Mouse (Mus musculus): Measurements from ENCODE around the gene Ly9.
A peak's percentile ranks its signal among the peaks of the same experiment; 100 is the strongest.

Gene Ly9

DNA sequence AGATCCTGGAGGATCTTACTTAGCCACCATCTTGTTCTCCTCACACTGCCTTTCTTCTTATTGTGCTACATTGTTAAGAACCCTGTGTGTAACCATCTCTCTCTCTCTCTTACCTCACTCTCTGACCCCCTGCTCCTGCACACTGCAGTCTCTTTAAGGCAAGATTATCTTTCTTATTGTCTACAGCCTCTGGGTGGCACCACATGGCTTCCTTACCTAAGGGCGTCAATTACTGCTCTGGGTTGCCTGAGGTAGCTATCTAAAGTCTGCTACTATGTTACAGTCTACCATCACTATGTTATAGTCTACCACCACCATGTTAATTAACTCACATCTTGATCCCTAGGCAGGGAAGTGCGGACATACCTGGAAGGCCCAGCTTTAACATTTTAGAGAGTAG is 38.8 kb downstream of the Ly9 start:
- DNase-seq: no peak

DNA sequence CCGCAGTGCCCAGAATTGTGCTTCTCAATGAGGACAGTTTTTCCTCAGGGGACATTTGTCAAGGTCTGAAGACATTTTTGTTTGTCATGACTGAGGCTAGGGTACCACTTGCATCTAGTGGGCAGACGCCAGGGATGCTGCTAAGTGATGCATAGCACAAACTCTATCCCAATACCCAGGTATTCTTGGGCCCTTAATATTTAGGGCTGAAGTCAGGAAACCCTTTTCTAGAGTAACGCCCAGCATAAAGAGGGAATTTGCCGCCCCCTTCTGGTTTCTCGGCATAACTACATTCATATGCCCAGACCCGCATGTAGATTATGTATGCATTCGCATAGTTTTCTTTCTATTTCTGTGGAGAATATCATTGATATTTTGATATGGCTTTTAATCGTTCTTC is 40.4 kb downstream of the Ly9 start:
- peak; percentile 6 for DNase-seq

DNA sequence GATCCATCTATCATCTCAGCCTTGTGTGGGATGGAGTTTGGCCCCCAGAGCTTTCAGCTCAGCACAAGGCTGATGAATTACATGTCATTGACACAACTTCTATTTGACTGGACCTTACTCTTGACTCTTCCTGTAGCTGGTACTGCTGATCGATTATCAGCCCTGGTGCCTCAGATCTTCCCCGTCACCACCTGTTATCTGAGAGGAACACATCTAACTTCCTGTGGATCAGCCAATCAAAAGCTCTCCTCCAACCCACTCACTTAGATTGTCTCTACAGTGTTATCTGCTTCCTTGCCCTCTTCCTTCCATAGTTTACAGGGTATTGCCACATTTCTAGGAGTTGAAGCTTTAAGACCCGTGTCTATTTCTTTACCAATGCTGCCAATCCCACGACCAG is 41.3 kb downstream of the Ly9 start:
- no peak for DNase-seq

DNA sequence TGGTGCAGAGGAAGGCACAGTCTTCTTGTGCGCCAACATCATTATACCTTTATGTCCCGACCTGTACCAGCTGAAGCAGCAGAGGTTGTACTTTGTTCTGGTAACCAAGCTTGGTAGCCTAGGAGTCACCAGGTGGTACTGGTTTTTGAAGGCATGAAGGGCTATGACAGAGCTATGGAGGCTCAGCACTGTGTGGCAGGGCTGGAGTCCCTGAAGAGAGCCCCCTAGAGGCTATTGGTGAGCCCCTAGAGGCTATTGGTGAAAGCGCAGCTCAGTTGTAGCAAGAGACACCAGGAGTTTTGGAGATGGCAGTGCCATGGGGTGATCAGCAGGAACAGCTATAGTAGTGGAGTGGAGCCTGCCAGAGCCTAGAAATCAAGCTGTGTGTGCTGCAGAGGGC is 43.0 kb downstream of the Ly9 start:
- DNase-seq: no peak

DNA sequence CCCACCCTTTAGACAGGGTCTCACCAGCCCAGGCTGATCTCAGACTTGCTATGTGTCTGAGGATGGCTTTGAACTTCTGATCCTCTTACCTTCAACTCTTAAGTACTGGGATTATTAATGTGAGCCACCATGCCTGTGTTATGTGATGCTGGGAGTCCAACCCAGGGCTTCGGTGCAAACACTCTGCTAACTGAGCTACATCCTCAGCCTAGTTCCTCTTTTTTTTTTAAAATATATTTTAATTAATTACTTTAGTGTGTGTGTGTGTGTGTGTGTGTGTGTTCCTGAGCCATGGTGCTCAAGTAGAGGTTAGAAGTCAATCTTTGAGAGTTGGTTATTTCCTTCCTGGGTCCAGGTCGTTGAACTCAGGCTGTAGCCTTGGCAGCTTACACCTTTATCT is 44.2 kb downstream of the Ly9 start:
- DNase-seq: no peak

DNA sequence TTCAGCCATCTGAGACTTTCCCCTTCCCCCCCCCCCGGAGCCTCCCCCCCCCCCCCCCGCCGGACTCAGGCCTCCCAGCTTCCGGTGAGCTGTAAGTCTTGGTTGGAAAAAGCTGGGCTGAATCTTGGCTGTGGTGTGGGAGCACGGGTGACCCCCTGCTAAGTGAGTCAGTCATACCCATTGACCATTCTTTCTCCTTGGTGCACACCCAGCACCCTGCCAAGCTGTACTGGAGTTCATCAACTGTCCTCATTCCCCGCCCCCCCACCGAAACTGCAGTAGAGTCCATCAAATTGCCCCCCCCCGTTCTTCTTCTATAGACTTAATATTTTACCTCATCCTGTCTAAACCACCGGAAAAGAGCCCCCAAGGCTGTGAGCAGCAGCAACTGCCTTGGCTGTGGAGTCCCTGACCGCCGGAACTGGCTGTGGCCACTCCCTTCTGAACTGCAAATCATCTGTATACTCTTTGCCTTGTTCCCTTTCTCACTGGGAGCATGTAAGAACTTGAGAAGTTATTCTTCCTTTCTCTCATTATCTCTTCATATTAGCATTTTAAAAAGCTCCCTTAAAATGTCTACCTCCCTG is 45.5 kb downstream of the Ly9 start:
- DNase-seq: no peak

DNA sequence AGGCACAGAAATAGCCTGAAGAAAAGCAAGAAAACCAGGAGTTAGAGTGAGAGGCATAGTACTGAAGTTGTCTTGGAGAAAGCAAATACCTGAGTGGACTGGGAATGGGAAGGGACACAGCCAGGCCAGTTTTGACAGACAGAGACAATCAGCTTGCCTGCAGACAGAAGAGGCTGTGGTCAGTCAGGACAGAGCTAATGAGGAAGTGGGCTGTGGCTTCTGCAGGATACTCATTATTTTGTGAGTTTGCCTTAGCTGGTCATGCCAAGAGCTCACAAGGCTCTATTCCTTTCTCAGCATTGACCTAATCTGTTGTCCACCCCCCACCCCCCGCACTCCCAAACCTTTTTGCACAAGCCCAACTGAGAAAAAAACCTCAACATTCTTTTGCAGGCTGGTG is 46.0 kb downstream of the Ly9 start:
- DNase-seq: no peak

DNA sequence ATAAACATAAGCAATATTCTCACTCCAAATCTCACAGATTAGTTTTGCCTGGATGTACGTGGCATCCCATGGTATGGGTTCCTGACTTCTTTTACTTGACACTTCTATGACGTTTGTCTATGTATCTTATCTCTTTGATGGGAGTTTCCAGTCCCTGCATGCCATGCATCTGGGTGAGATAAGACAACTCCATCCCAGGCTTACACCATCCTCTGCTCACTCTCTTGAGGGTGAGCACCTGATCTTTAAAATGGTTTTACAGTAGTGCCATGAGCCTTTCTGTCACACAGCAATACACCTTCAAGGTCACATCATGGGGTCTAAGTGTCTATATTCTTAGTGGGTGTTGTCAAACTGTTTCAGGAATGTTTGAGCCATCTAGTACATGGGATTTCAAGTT is 46.9 kb downstream of the Ly9 start:
- DNase-seq: no peak

DNA sequence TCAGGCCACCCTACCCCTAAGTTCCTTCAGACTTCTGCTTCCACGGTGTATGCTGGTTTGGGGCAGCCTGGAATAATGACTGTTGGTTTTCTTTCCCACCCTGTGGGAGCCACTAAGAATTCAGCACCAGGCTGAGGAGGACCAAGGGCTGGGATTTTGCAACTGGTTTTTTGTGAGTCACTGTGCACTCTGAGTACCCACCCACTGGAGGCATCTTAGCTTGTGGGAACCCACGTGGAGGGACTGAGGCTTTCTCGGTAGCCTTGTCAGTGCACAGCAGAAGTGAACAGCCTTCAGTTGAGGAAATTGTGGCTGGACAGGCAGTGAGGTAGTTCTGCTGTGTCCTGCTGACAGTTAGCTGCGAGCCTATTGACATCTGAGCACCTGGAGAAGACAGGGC is 48.3 kb downstream of the Ly9 start, which contains the start of gene Cd244a:
Gene Cd244a, plus strand, starts transcription at position 296 of the 400 bp plus-strand sequence.
- no peak for DNase-seq

DNA sequence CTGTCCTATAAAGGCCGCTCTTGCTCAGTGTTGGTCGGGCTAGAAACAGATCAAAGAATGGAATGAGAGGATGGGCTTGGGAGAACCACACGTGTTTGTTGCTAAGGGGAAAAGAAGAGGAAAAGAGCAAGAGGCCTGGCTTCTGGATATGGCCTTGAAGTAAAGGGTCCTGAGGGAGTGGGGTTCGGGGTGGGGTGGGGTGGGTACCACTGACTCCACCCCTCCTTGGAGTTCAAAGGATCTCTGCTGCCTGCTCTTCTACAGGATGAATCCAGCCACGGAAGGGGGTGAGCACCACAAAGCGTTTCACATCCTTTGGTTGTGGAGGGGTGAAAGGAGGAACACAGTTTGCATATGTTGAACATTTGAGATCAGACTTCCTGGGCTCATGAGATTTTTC is 48.8 kb downstream of the Ly9 start:
- DNase-seq: no peak

DNA sequence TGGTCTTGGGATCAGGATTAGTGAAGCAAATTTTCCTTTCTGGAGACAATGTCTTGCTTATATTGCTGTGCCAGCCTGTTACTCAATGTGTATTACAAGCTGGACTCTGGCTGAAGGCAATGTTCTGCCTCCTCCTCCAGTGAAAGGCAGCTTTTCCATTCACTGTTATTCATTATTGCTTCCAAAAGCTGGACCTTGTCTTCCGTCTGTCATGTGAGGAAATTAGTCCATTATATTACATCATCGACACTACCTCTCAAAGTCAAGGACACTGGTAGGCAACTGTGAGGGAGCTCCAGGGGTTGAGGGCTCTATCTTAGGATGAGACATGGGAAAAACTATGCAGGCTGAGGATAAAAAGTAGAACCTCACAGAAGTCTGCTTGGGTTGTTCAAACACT is 50.8 kb downstream of the Ly9 start:
- no peak for DNase-seq

DNA sequence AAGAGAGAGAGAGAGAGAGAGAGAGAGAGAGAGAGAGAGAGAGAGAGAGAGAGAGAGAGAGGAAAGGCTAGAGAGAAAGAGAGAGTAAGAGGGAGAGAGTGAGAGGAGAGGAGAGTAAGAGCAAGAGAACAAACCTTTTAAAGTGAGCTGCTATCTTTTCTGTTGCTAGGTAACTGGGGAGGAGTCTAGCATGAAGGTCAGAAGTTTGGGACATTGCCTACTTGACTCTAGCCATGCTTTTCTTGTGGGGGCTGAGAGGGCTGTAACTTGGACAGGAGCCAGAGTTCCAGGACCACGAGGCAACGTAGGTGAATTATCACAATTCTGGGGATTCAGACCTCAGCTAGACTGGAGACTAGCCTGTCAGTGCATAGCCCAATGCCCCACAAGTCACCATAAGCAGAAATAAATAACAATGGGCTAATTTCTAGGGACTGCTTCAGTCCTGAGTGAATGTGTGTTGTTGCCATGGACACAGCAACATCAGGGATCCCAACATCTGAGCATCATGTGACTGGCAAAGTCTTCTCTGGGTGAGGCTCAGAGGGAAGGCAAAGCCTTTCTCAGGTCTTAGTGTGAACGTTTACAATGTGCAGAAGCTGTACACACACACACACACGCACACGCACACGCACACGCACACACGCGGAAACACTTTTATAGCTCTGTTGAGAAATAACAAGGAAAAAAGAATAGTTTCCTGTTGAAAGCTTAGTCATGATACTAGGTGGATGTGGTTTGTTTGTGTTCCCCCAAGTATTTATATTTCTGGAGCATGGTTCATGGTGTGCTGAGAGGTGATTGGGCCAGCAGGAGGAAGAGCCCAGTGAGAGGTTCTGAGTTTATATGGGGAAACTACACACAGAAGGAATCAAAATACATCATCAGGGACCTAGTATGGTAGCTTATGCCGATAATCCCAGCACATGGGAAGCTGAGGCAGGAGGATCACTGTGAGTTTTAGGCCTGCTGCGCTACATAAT is 53.6 kb downstream of the Ly9 start:
- no peak for DNase-seq

DNA sequence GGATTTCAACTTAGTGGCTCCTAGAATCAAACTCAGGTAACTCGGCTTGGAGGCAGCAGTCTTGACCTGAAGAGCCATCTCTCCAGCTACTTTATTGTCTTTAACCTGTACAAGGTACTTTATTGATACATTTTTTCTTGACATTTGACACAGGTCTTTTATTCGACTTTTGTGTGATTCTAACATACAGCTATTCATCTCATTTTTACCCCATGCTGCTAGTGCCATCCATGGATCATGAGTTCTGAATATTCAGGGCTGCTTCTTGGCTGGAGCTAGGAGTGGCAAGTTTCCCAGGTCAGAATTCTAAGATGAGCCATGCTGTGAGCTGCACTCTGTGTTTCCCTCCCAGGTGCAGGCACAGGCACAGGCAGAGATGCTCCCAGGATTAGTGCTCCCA is 55.0 kb downstream of the Ly9 start:
- no peak for DNase-seq

DNA sequence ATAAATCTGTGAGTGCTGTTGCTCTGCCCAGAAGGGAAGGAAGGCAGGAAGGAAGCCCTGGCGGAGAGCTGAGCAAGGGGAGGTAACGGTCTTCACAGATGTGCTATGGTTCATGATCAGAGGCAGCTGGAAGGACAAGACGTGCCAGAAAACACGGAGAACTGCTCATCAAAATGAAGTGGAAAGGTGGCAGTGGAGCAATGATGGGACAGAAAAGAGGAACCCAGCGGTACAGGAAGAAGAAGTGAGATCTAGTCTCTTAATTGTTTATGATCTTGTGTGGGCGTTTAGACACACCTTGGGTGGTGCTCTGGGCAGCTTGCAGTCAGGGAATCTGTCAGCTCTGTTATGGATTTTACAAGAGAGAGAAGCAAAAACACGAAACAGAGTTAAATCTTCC is 55.9 kb downstream of the Ly9 start:
- no peak for DNase-seq

DNA sequence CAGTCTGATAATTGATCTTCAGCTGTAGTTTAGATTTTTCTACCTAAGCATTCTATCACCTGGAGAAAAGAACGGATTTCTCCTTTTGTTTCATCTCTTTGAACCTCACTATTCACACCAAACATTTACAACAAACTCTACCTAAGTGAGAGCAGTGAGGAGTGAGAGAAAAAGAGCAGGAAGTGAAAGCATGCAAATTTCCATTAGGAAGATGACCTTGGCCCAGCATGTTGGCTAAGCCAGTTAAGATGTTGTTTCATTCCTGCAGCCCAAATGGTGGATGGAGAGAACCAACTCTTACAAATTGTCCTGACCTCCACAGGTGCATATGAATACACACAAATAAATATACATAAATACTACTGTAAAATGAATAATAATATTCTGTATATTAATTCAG is 66.5 kb downstream of the Ly9 start:
- no peak for DNase-seq
